Mouse (Mus musculus) forebrain, embryonic 14.5 days (tissue): ENCODE measurements at regions not wholly inside any gene's neighbourhood (a gene's known extent, or its start where the extent isn't known, plus 50 kb on each side); places are given as distances from the start of the nearest gene placed in this dataset.
A peak's percentile ranks its signal among the peaks of the same experiment; 100 is the strongest.

Experiments
- ATAC-seq: fragments of 200-750 bp; cut with Nextera tagmentation; 2 replicates; pipeline ENCODE4 v1.8.0; 2017; ENCODE audit warnings: mild to moderate bottlenecking, moderate library complexity
- DNase-seq: peaks from one replicate; pipeline ENCODE4 v3.0.0-alpha.2; 2015; ENCODE audit warnings: low spot score
- H3K27ac ChIP-seq: fragments of 300-500 bp; sonication (generic); 2 replicates; pipeline ENCODE4 v1.5.1; 2014; ENCODE audit warnings: low read depth, mild to moderate bottlenecking, control low read depth, low read length, moderate library complexity
- H3K27me3 ChIP-seq: fragments of 300-500 bp; sonication (generic); replicated peaks from 2 replicates; pipeline ENCODE4 v1.6.1; 2014; ENCODE audit warnings: low read length, control low read depth, mixed read lengths; ENCODE audit not compliant: control insufficient read depth, insufficient read depth
- H3K36me3 ChIP-seq: fragments of 300-500 bp; sonication (generic); 2 replicates; pipeline ENCODE4 v1.6.1; 2014; ENCODE audit warnings: low read length, control low read depth; ENCODE audit not compliant: control insufficient read depth, insufficient read depth
- H3K4me1 ChIP-seq: fragments of 300-500 bp; sonication (generic); 2 replicates; pipeline ENCODE4 v1.6.1; 2014; ENCODE audit warnings: antibody characterized with exemption, low read length, control low read depth; ENCODE audit not compliant: control insufficient read depth, insufficient read depth
- H3K4me2 ChIP-seq: fragments of 300-500 bp; sonication (generic); 2 replicates; pipeline ENCODE4 v1.6.1; 2014; ENCODE audit warnings: mild to moderate bottlenecking, control low read depth, low read length
- H3K4me3 ChIP-seq: fragments of 300-500 bp; sonication (generic); 2 replicates; pipeline ENCODE4 v1.5.1; 2014; ENCODE audit warnings: low read depth, low read length, control low read depth
- H3K9ac ChIP-seq: fragments of 300-500 bp; sonication (generic); 2 replicates; pipeline ENCODE4 v1.6.1; 2014; ENCODE audit warnings: mild to moderate bottlenecking, low read length, control low read depth, moderate library complexity
- H3K9me3 ChIP-seq: fragments of 300-500 bp; sonication (generic); replicated peaks from 2 replicates; pipeline ENCODE4 v1.6.1; 2016; ENCODE audit warnings: low read length, control low read depth, mixed read lengths; ENCODE audit not compliant: control insufficient read depth
- WGBS: fragments of 180-500 bp; shearing (Covaris S2); extraction: QIAGEN DNeasy Blood & Tissue Kit; methylation state at CpG from one replicate; pipeline ENCODE4 v1.1.7; 2014; 5-methylcytosine and 5-hydroxymethylcytosine counted together

DNA sequence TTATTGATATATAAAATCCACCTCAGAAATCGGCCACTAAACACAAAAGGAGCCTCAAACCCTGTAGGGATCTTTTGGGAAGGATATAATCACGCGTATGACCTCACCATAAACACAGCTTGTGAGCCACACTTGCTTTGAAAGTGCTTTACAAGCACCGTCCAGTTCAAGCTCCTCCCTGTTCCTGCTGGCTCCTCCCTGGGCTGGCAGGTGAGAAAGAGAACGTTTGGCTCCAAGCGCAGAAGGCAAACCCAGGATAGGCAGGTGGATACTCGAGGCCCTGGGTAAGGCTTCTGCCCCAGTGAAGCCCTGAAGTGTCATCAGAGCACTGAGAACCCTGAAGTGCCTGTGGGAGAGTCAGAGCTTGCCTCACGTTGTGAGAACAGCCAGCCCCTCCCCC is 187.9 kb upstream of the Runx1 start:
- Histone ChIP-seq H3K4me3 (no peak overlapping the region), H3K27me3 (no peaks in the 10 kb centered on the region), H3K9ac (no peak overlapping the region), H3K27ac (no peak overlapping the region), H3K9me3 (no peaks in the 10 kb centered on the region), H3K36me3 (no peaks in the 10 kb centered on the region), H3K4me2 (no peak overlapping the region), H3K4me1 (no peaks in the 10 kb centered on the region)
- no peak for ATAC-seq
- no peak for DNase-seq
- WGBS = 45% methylated on average over 8 of the region's 8 CpGs

DNA sequence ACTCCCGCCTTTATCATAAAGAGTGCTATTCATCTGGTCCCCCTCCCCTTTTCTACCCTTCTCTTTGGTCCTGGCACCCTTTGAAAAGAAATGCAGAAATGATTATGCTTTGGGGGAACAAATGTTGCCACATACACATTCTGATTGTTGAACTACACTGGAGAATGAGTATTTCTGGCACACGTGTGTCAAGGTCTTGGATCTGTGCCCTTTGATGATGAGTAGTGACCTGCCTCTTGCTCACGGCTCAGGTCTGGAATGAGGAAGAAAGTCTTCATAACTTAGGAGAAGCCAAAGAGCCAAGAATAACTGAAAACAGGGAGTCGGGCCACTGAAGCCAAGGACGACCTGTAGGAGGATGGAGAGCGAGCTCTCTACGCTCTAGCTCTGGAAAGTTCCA is 187.3 kb upstream of the Runx1 start:
- no peaks in the 10 kb centered on the region for H3K9me3 ChIP-seq
- no peak overlapping the region for H3K4me2 ChIP-seq
- no peak for ATAC-seq
- 79% methylated on average over 7 of the region's 7 CpGs for WGBS
- no peaks in the 10 kb centered on the region for H3K36me3 ChIP-seq
- H3K4me1 ChIP-seq = no peaks in the 10 kb centered on the region
- no peak overlapping the region for H3K4me3 ChIP-seq
- H3K27me3 ChIP-seq = no peaks in the 10 kb centered on the region
- no peak overlapping the region for H3K27ac ChIP-seq
- no peak overlapping the region for H3K9ac ChIP-seq
- no peak for DNase-seq

DNA sequence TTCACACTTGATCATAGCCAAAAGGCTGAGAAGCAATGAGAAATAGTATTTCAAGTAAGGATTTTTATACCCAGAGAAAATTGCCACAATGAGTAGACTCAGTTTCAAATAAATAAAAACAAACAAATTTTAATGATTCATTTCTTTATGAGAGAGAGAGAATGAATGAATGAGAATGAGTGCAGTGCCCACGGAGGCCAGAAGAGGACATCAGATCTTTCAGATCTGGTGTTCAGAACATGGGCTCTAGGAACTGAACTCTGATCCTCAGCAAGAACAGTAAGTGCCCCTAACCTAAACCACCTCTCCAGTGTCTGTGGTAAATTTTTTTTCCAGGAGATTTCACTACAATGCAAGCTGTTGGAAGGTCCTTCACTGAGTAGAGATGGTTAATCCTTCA is 185.5 kb upstream of the Runx1 start:
- Histone ChIP-seq H3K9me3 (no peaks in the 10 kb centered on the region), H3K4me2 (no peak overlapping the region), H3K9ac (no peak overlapping the region), H3K4me3 (no peak overlapping the region), H3K27me3 (no peaks in the 10 kb centered on the region), H3K4me1 (peaks cover 4% of the 10 kb centered on the region; the same call in 1 of the 2 replicates), H3K36me3 (no peaks in the 10 kb centered on the region), H3K27ac (no peak overlapping the region)
- 89% methylated on average over 1 of the region's 1 CpGs for WGBS
- DNase-seq = no peak
- ATAC-seq = no peak

DNA sequence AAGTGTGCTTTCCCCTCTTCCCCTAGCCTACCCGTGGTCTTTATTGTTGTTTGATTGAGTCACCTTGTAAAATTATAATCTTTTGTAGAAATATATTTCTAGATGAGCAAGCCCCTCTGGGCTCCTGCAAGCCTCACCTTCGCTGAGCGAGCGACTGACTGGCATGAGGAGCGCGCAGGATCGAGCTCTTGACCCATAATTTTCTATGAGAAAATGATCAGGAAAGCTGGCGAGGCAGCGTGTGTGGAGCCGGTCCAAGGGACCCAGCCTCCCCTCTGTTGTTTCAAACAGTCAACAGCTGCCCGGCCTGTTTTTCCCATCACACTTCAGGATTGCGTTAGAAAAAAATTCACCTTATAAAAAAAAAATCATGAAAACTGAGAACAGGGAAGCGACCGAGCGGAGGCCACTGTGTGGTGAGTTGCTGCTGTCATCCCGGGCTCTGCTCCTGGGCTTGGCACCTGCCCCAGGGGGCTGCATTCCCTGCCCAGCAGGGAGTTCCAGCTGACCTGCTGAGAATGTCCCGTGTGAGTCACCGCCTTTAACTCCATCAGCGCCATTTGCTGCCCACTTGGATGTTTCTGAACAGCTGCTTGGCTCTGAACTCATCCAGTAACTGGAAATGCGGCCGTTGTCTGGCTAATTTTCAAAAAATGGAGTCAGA is 180.5 kb upstream of the Runx1 start:
- DNase-seq (peak; percentile 27), ATAC-seq (no peak)
- no peak overlapping the region for H3K9ac ChIP-seq
- peak overlapping the region; percentile 39 for H3K4me2 ChIP-seq
- no peaks in the 10 kb centered on the region for H3K9me3 ChIP-seq
- peaks cover 9% of the 10 kb centered on the region for H3K4me1 ChIP-seq
- no peak overlapping the region for H3K27ac ChIP-seq
- no peak overlapping the region; the same call in 1 of the 2 replicates for H3K4me3 ChIP-seq
- H3K27me3 ChIP-seq = no peaks in the 10 kb centered on the region
- H3K36me3 ChIP-seq = no peaks in the 10 kb centered on the region
- 8% methylated on average over 21 of the region's 21 CpGs for WGBS

- Histone ChIP-seq H3K27me3 (no peaks in the 10 kb centered on the region), H3K27ac (no peak overlapping the region), H3K9me3 (no peaks in the 10 kb centered on the region), H3K9ac (no peak overlapping the region), H3K4me3 (no peak overlapping the region), H3K36me3 (no peaks in the 10 kb centered on the region), H3K4me1 (peaks cover 9% of the 10 kb centered on the region), H3K4me2 (no peak overlapping the region)
- ATAC-seq = no peak
- 11% methylated on average over 8 of the region's 8 CpGs for WGBS
- DNase-seq = no peak
These were observed 179.5 kb upstream of the Runx1 start for GRCm38 (mm10) chr16:93005470-93005869.

GRCm38 (mm10) chr16:93003830-93004229 is 177.9 kb upstream of the Runx1 start:
- DNase-seq (no peak), ATAC-seq (no peak)
- Histone ChIP-seq H3K4me2 (no peak overlapping the region), H3K27me3 (no peaks in the 10 kb centered on the region), H3K9me3 (no peaks in the 10 kb centered on the region), H3K36me3 (no peaks in the 10 kb centered on the region), H3K9ac (no peak overlapping the region), H3K4me1 (peaks cover 9% of the 10 kb centered on the region), H3K4me3 (no peak overlapping the region), H3K27ac (no peak overlapping the region)
- 66% methylated on average over 4 of the region's 4 CpGs for WGBS

DNA sequence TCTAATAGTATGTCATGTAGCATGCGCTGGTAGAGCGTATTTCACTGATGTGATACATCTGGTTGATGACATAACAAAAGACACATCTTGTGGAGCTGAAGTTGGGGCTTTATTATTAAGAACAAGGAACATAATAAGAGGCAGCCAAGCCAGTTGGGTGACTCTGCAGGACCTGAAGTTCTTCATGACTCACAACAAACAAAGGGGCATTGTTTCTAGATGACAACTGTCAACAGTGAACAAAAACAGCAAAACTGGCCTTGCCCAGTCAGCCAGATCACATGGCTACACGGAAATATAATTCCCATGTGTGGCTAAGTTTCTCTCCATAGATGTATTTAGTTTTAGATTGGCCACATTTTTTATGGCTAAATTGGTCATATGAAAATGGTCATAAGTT is 172.7 kb upstream of the Runx1 start:
- H3K4me2 ChIP-seq = no peak overlapping the region
- H3K4me3 ChIP-seq = no peak overlapping the region
- H3K27me3 ChIP-seq = no peaks in the 10 kb centered on the region
- 90% methylated on average over 3 of the region's 3 CpGs for WGBS
- no peak for ATAC-seq
- DNase-seq = no peak
- H3K4me1 ChIP-seq = no peaks in the 10 kb centered on the region
- H3K36me3 ChIP-seq = no peaks in the 10 kb centered on the region
- no peak overlapping the region for H3K27ac ChIP-seq
- no peaks in the 10 kb centered on the region for H3K9me3 ChIP-seq
- no peak overlapping the region for H3K9ac ChIP-seq

GRCm38 (mm10) chr16:92997636-92998035 is 171.7 kb upstream of the Runx1 start:
- 73% methylated on average over 6 of the region's 6 CpGs for WGBS

DNA sequence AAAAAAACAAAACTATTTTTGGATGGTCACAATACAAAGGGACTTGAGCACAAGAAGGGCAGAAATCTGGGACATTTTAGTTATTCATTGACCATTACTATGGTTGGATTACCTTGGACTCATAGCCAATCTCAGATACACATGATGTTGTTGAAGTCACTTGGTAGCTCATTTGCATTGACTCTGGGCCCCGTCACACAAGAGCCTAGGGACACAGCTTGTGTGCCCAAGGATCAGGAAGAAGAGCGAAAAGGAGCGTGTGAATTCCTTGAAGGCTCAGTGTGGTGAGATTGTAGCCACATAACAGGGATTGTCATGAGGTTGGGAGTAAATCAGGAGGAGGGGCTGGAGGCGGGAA is 170.0 kb upstream of the Runx1 start:
- H3K36me3 ChIP-seq = no peaks in the 10 kb centered on the region
- H3K4me2 ChIP-seq = no peak overlapping the region
- no peak overlapping the region for H3K4me3 ChIP-seq
- no peak overlapping the region for H3K27ac ChIP-seq
- H3K4me1 ChIP-seq = no peaks in the 10 kb centered on the region; the same call in 1 of the 2 replicates
- no peaks in the 10 kb centered on the region for H3K27me3 ChIP-seq
- ATAC-seq (no peak), DNase-seq (no peak)
- WGBS = 91% methylated on average over 4 of the region's 4 CpGs
- no peak overlapping the region for H3K9ac ChIP-seq
- H3K9me3 ChIP-seq = no peaks in the 10 kb centered on the region

More at GRCm38 (mm10) chr16:92997636-92998035, 171.7 kb upstream of the Runx1 start:
- no peak for DNase-seq
- H3K4me3 ChIP-seq = no peak overlapping the region
- no peaks in the 10 kb centered on the region for H3K27me3 ChIP-seq
- H3K27ac ChIP-seq = no peak overlapping the region
- no peak overlapping the region for H3K4me2 ChIP-seq
- H3K9ac ChIP-seq = no peak overlapping the region
- no peaks in the 10 kb centered on the region for H3K4me1 ChIP-seq
- H3K36me3 ChIP-seq = no peaks in the 10 kb centered on the region
- H3K9me3 ChIP-seq = no peaks in the 10 kb centered on the region
- no peak for ATAC-seq
